Mouse (Mus musculus): ENCODE measurements around the gene Txndc9.

- TF ChIP-seq POLR2A (IDR thresholded peaks at IDR 0.05; ENCODE audit: borderline replicate concordance, extremely low read depth, low read depth, low read length) = no peak
- no peak for TF ChIP-seq CTCF (IDR thresholded peaks at IDR 0.05; ENCODE audit: insufficient read depth, low read length)
Measured at GRCm38 (mm10) chr1:38003046-38003445, 5.4 kb upstream of the Txndc9 start.
